9 mouse cellular contexts compared by ENCODE assay signal in the genomic region with DNA sequence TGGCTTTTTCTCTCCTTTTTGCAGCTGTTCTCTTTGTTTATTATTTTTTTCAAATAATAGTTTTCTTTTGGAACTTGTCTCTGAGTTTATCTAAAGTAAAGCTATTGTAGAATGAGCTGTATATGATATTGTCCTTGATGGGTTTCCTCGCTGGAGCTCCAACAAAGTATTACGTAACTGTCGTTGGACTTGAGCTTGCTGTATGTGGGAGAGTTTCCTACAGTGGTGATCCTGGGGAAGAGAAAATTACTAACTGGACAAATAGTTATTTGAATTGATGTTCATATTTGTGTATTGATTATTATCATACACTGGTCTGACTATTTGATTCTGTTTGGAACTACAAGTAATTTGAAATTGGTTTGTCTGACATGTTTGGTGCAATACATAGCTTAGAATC. TPM values are rescaled to one million over a fixed set of nuclear protein-coding genes. Genes with fewer than 3 reads are reported as not detected.
A peak's percentile ranks its signal among the peaks of the same experiment; 100 is the strongest.
DNase-seq lines count a peak whose midpoint lies in the region; ATAC-seq and TF ChIP-seq lines count a peak whose summit lies in the region.
"Had no signal": no experiment of that assay in that cellular context is flagged by ENCODE, and none has a peak within 500 bp of the region (broad histone marks: within the 10 kb centered on the region; RNA-seq: fewer than 3 reads in every experiment).

No protein-coding gene starts in this region.

- peak overlapping the region; percentile 94 for H3K9ac ChIP-seq in heart, embryonic 13.5 days
- peak overlapping the region; percentile 96 for H3K9ac ChIP-seq in MEL (ENCODE audit: control insufficient read depth, low read depth, low read length, poor library complexity, severe bottlenecking)
- no peak overlapping the region for H3K9ac ChIP-seq in hindbrain, embryonic 11.5 days (ENCODE audit: low read depth, low read length)

- H3K9me3 ChIP-seq in heart, embryonic 13.5 days: no peaks in the 10 kb centered on the region
- H3K9me3 ChIP-seq in MEL (replicated peaks; ENCODE audit: insufficient read depth, low read length): no peaks in the 10 kb centered on the region
- no peaks in the 10 kb centered on the region for H3K9me3 ChIP-seq in hindbrain, embryonic 11.5 days (ENCODE audit: control insufficient read depth, low read length)
- no peaks in the 10 kb centered on the region for H3K9me3 ChIP-seq in midbrain, embryonic 10.5 days (replicated peaks)

- H3K79me2 ChIP-seq in MEL (ENCODE audit: control insufficient read depth, insufficient read depth, low read length, poor library complexity): peaks cover 54% of the 10 kb centered on the region

- H3K36me3 ChIP-seq in heart, embryonic 13.5 days: peaks cover 16% of the 10 kb centered on the region
- peaks cover 13 to 35% of the 10 kb centered on the region in 2 experiments for H3K36me3 ChIP-seq in MEL (ENCODE audit: control insufficient read depth in 1 of 2, insufficient read depth in 2 of 2, low read length in 2 of 2)
- H3K36me3 ChIP-seq in hindbrain, embryonic 11.5 days (ENCODE audit: control insufficient read depth, insufficient read depth, low read length): no peaks in the 10 kb centered on the region
- peaks cover 24% of the 10 kb centered on the region for H3K36me3 ChIP-seq in midbrain, embryonic 10.5 days

- TF ChIP-seq EP300 in MEL (IDR thresholded peaks at IDR 0.05; ENCODE audit: low read depth in 1 of 2, low read length in 2 of 2): no peak

- H3K4me2 ChIP-seq in heart, embryonic 13.5 days: peak overlapping the region; percentile 82
- H3K4me2 ChIP-seq in hindbrain, embryonic 11.5 days (replicated peaks; ENCODE audit: low read depth, low read length): peak overlapping the region; percentile 87

- 7% methylated on average over 3 of the region's 3 CpGs for WGBS in heart, embryonic 13.5 days
- WGBS in hindbrain, embryonic 11.5 days: 62% methylated on average over 3 of the region's 3 CpGs
- WGBS in midbrain, embryonic 10.5 days: 64% methylated on average over 3 of the region's 3 CpGs

- intact Hi-C loops in heart, postnatal 14 days (cut with DNase I): no loop called here

- no peak for TF ChIP-seq POLR2A in MEL (IDR thresholded peaks at IDR 0.05; ENCODE audit: control insufficient read depth in 1 of 2, insufficient read depth in 1 of 2, low read depth in 1 of 2, low read length in 2 of 2, poor library complexity in 1 of 2)

- DNase-seq in heart, postnatal 14 days: no peak
- DNase-seq in MEL (ENCODE audit: low read depth, low spot score): no peak
- no peak for DNase-seq in hindbrain, embryonic 11.5 days (ENCODE audit: low spot score)
- DNase-seq in midbrain, embryonic 10.5 days (ENCODE audit: low spot score): no peak
- DNase-seq in adrenal gland, postnatal 25 days: no peak
- no peak for DNase-seq in cerebellum, adult 9-11 months
- DNase-seq in spleen, adult 12 weeks (ENCODE audit: low spot score): no peak
- DNase-seq: gastrocnemius, postnatal 14 days had no signal

- H3K27ac ChIP-seq in heart, embryonic 13.5 days (replicated peaks): no peak overlapping the region
- H3K27ac ChIP-seq in MEL (ENCODE audit: control insufficient read depth, low read depth, low read length): no peak overlapping the region
- no peak overlapping the region for H3K27ac ChIP-seq in hindbrain, embryonic 11.5 days (ENCODE audit: low read depth, low read length)
- no peak overlapping the region for H3K27ac ChIP-seq in midbrain, embryonic 10.5 days (replicated peaks)

- H3K27me3 ChIP-seq in heart, embryonic 13.5 days (replicated peaks): no peaks in the 10 kb centered on the region
- H3K27me3 ChIP-seq in MEL (ENCODE audit: control insufficient read depth in 1 of 2, insufficient read depth in 2 of 2, low read length in 2 of 2): no peaks in the 10 kb centered on the region
- H3K27me3 ChIP-seq in hindbrain, embryonic 11.5 days (ENCODE audit: control insufficient read depth, insufficient read depth, low read length): no peaks in the 10 kb centered on the region
- peaks cover 9% of the 10 kb centered on the region for H3K27me3 ChIP-seq in midbrain, embryonic 10.5 days (ENCODE audit: low read depth, poor library complexity, severe bottlenecking)

- no peak for ATAC-seq in heart, embryonic 13.5 days (ENCODE audit: extremely low read depth, insufficient number of reproducible peaks, low FRiP score, low TSS enrichment)
- ATAC-seq in hindbrain, embryonic 11.5 days (ENCODE audit: low FRiP score): no peak

- peak overlapping the region; percentile 74 for H3K4me3 ChIP-seq in heart, embryonic 13.5 days
- peak overlapping the region; percentile 74 to 85 for H3K4me3 ChIP-seq in MEL (ENCODE audit: control insufficient read depth in 1 of 2, insufficient read depth in 1 of 2, low read depth in 2 of 2, low read length in 2 of 2)
- H3K4me3 ChIP-seq in hindbrain, embryonic 11.5 days (ENCODE audit: low read depth, low read length): peak overlapping the region; percentile 97
- H3K4me3 ChIP-seq in midbrain, embryonic 10.5 days: peak overlapping the region; percentile 94

- no peak for TF ChIP-seq RAD21 in MEL (IDR thresholded peaks at IDR 0.05; ENCODE audit: low read depth, low read length)

- peaks cover 48% of the 10 kb centered on the region for H3K4me1 ChIP-seq in heart, embryonic 13.5 days
- peaks cover 21 to 24% of the 10 kb centered on the region in 2 experiments for H3K4me1 ChIP-seq in MEL (ENCODE audit: control insufficient read depth in 1 of 2, insufficient read depth in 2 of 2, low read length in 2 of 2)
- no peaks in the 10 kb centered on the region; the same call in 1 of the 2 replicates for H3K4me1 ChIP-seq in hindbrain, embryonic 11.5 days (replicated peaks; ENCODE audit: control insufficient read depth, insufficient read depth, low read length)
- H3K4me1 ChIP-seq in midbrain, embryonic 10.5 days: peaks cover 32% of the 10 kb centered on the region

- TF ChIP-seq CTCF in MEL (IDR thresholded peaks at IDR 0.05 in 2 of 3, conservative IDR thresholded peaks at IDR 0.05 in 1 of 3; ENCODE audit: control insufficient read depth in 1 of 3, insufficient read depth in 1 of 3, low read depth in 2 of 3, low read length in 3 of 3, poor library complexity in 1 of 3, severe bottlenecking in 1 of 3): no peak

TF ChIP-seq in MEL, 35 proteins besides CTCF, POLR2A, EP300 and RAD21 (continues in another document):
- TF ChIP-seq MYC (IDR thresholded peaks at IDR 0.05; ENCODE audit: low read depth, low read length) (no peak), MEF2A (IDR thresholded peaks at IDR 0.05; ENCODE audit: extremely low read depth, insufficient replicate concordance, low read depth, low read length, poor library complexity, severe bottlenecking) (no peak), ZKSCAN1 (IDR thresholded peaks at IDR 0.05; ENCODE audit: low read depth, low read length) (no peak)

RNA-seq across cellular contexts. Expression of a gene that starts 1.8 kb away (rescaled TPM):
- 16.0 and 18.1 TPM in 2 replicates for polyA plus RNA-seq in heart, embryonic 13.5 days (2015; fragmentation: Nextera tagmentation; extraction: Ambion mirVana)
- 10 to 100 TPM; 54.4 to 63.1 TPM for total RNA-seq in heart, postnatal 14 days (2021)
- total RNA-seq in MEL (2012; rRNA removed): 72.2 and 78.0 TPM in 2 replicates
- polyA plus RNA-seq in MEL (2012; ENCODE audit: insufficient read depth in 1 of 2, insufficient read length in 2 of 2, low read depth in 1 of 2, low replicate concordance in 2 of 2, missing spikeins in 1 of 2): 100 to 1,000 TPM in 1 of 2 experiments, 10 to 100 TPM in 1; 41.7 to 108 TPM
- polyA plus RNA-seq in hindbrain, embryonic 11.5 days (2014; fragmentation: Nextera tagmentation; extraction: Ambion mirVana): 32.7 and 32.8 TPM in 2 replicates
- polyA plus RNA-seq in midbrain, embryonic 10.5 days (2016; fragmentation: Nextera tagmentation; extraction: Ambion mirVana): 23.4 and 29.3 TPM in 2 replicates
- total RNA-seq in adrenal gland, postnatal 25 days (2021): 82.4 and 83.3 TPM in 2 replicates

RNA-seq across cellular contexts. Expression of a gene that starts 14.6 kb away (rescaled TPM):
- polyA plus RNA-seq in heart, embryonic 13.5 days (2015; fragmentation: Nextera tagmentation; extraction: Ambion mirVana): 1.5 and 1.6 TPM in 2 replicates
- total RNA-seq in heart, postnatal 14 days (2021): 1 to 10 TPM; 1.3 to 1.7 TPM
- 3.1 and 3.2 TPM in 2 replicates for total RNA-seq in MEL (2012; rRNA removed)
- 1 to 10 TPM in 1 of 2 experiments, not detected in 1; 3.3 TPM for polyA plus RNA-seq in MEL (2012; ENCODE audit: insufficient read depth in 1 of 2, insufficient read length in 2 of 2, low read depth in 1 of 2, low replicate concordance in 2 of 2, missing spikeins in 1 of 2)
- 3.9 and 4.9 TPM in 2 replicates for polyA plus RNA-seq in hindbrain, embryonic 11.5 days (2014; fragmentation: Nextera tagmentation; extraction: Ambion mirVana)
- 5.0 and 8.4 TPM in 2 replicates for polyA plus RNA-seq in midbrain, embryonic 10.5 days (2016; fragmentation: Nextera tagmentation; extraction: Ambion mirVana)
- total RNA-seq in adrenal gland, postnatal 25 days (2021): 3.7 and 4.8 TPM in 2 replicates

RNA-seq across cellular contexts. Expression of a gene that starts 27.0 kb away (rescaled TPM):
- 26.7 and 29.0 TPM in 2 replicates for polyA plus RNA-seq in heart, embryonic 13.5 days (2015; fragmentation: Nextera tagmentation; extraction: Ambion mirVana)
- 10 to 100 TPM; 11.8 to 15.2 TPM for total RNA-seq in heart, postnatal 14 days (2021)
- 29.4 and 34.2 TPM in 2 replicates for total RNA-seq in MEL (2012; rRNA removed)
- 10 to 100 TPM in 1 of 2 experiments, not detected in 1; 47.2 TPM for polyA plus RNA-seq in MEL (2012; ENCODE audit: insufficient read depth in 1 of 2, insufficient read length in 2 of 2, low read depth in 1 of 2, low replicate concordance in 2 of 2, missing spikeins in 1 of 2)
- 21.7 TPM in 2 replicates for polyA plus RNA-seq in hindbrain, embryonic 11.5 days (2014; fragmentation: Nextera tagmentation; extraction: Ambion mirVana)
- 46.2 and 52.1 TPM in 2 replicates for polyA plus RNA-seq in midbrain, embryonic 10.5 days (2016; fragmentation: Nextera tagmentation; extraction: Ambion mirVana)
- total RNA-seq in adrenal gland, postnatal 25 days (2021): 119 and 156 TPM in 2 replicates

RNA-seq across cellular contexts. Expression of a gene that starts 30.4 kb away (rescaled TPM):
- 43.3 and 46.9 TPM in 2 replicates for polyA plus RNA-seq in heart, embryonic 13.5 days (2015; fragmentation: Nextera tagmentation; extraction: Ambion mirVana)
- 100 to 1,000 TPM; 122 to 142 TPM for total RNA-seq in heart, postnatal 14 days (2021)
- total RNA-seq in MEL (2012; rRNA removed): 63.9 and 66.8 TPM in 2 replicates
- polyA plus RNA-seq in MEL (2012; ENCODE audit: insufficient read depth in 1 of 2, insufficient read length in 2 of 2, low read depth in 1 of 2, low replicate concordance in 2 of 2, missing spikeins in 1 of 2): 100 to 1,000 TPM in 1 of 2 experiments, not detected in 1; 101 TPM
- polyA plus RNA-seq in hindbrain, embryonic 11.5 days (2014; fragmentation: Nextera tagmentation; extraction: Ambion mirVana): 57.3 and 59.6 TPM in 2 replicates
- polyA plus RNA-seq in midbrain, embryonic 10.5 days (2016; fragmentation: Nextera tagmentation; extraction: Ambion mirVana): 69.7 and 74.8 TPM in 2 replicates
- 111 and 128 TPM in 2 replicates for total RNA-seq in adrenal gland, postnatal 25 days (2021)

RNA-seq across cellular contexts. Expression of a gene that starts 49.9 kb away (rescaled TPM):
- polyA plus RNA-seq in heart, embryonic 13.5 days (2015; fragmentation: Nextera tagmentation; extraction: Ambion mirVana): not detected in 2 replicates
- under 1 TPM; 0.55 to 0.88 TPM for total RNA-seq in heart, postnatal 14 days (2021)
- not detected in 2 replicates for total RNA-seq in MEL (2012; rRNA removed)
- not detected for polyA plus RNA-seq in MEL (2012; ENCODE audit: insufficient read depth in 1 of 2, insufficient read length in 2 of 2, low read depth in 1 of 2, low replicate concordance in 2 of 2, missing spikeins in 1 of 2)
- not detected in 2 replicates for polyA plus RNA-seq in hindbrain, embryonic 11.5 days (2014; fragmentation: Nextera tagmentation; extraction: Ambion mirVana)
- 0.05 TPM in 1 of 2 replicates, not detected in the other for polyA plus RNA-seq in midbrain, embryonic 10.5 days (2016; fragmentation: Nextera tagmentation; extraction: Ambion mirVana)
- 0.67 and 0.85 TPM in 2 replicates for total RNA-seq in adrenal gland, postnatal 25 days (2021)
